In genomic region chr9:71624793-71625495, GRCm38 (mm10) we compare ENCODE assay signal across 9 mouse cellular contexts. TPM values are rescaled to one million over a fixed set of nuclear protein-coding genes. Genes with fewer than 3 reads are reported as not detected.
DNase-seq lines count a peak whose midpoint lies in the region; ATAC-seq and TF ChIP-seq lines count a peak whose summit lies in the region.
"Had no signal": no experiment of that assay in that cellular context is flagged by ENCODE, and none has a peak within 500 bp of the region (broad histone marks: within the 10 kb centered on the region; RNA-seq: fewer than 3 reads in every experiment).

No protein-coding gene starts in this region.

- H3K79me2 ChIP-seq in liver, adult 2 months (ENCODE audit: control insufficient read depth, insufficient read depth, low read length), result no peaks in the 10 kb centered on the region

- no peaks in the 10 kb centered on the region for H3K9me3 ChIP-seq in hindbrain, embryonic 11.5 days (ENCODE audit: control insufficient read depth, low read length)
- no peaks in the 10 kb centered on the region for H3K9me3 ChIP-seq in hindbrain, embryonic 16.5 days (ENCODE audit: control insufficient read depth, low read length)
- H3K9me3 ChIP-seq in intestine, embryonic 15.5 days, result no peaks in the 10 kb centered on the region

- TF ChIP-seq CTCF in cortical plate, adult 2 months (IDR thresholded peaks at IDR 0.05; ENCODE audit: extremely low read depth, insufficient read depth, low read length), result peak; percentile 43; the same call in 1 of the 2 replicates
- TF ChIP-seq CTCF in liver, adult 2 months (IDR thresholded peaks at IDR 0.05; ENCODE audit: low read depth, low read length), result peak; percentile 85

- no peak overlapping the region for H3K9ac ChIP-seq in hindbrain, embryonic 11.5 days (ENCODE audit: low read depth, low read length)
- no peak overlapping the region for H3K9ac ChIP-seq in hindbrain, embryonic 16.5 days (ENCODE audit: low read depth, low read length)
- H3K9ac ChIP-seq in intestine, embryonic 15.5 days, result no peak overlapping the region
- no peak overlapping the region for H3K9ac ChIP-seq in liver, adult 2 months (ENCODE audit: low read depth, low read length)

- TF ChIP-seq POLR2A in cortical plate, adult 2 months (IDR thresholded peaks at IDR 0.05; ENCODE audit: extremely low read depth, insufficient read depth, low read length), result no peak
- TF ChIP-seq POLR2A in liver, adult 2 months (IDR thresholded peaks at IDR 0.05; ENCODE audit: extremely low read depth, insufficient read depth, low read length), result no peak

- peak; percentile 75 for DNase-seq in hindbrain, embryonic 11.5 days (ENCODE audit: low spot score)
- DNase-seq in NIH3T3 (ENCODE audit: low read depth), result peak; percentile 60
- DNase-seq in liver, adult 2 months (ENCODE audit: extremely low read depth, low read depth, low spot score), result peak; percentile 82
- DNase-seq in right cerebral cortex, adult 2 months (ENCODE audit: low spot score in 2 of 2), result peak; percentile 62 to 65
- peak; percentile 58 for DNase-seq in urinary bladder, postnatal 25 days (ENCODE audit: low spot score)

- no peak overlapping the region for H3K4me2 ChIP-seq in hindbrain, embryonic 11.5 days (replicated peaks; ENCODE audit: low read depth, low read length)
- no peak overlapping the region for H3K4me2 ChIP-seq in hindbrain, embryonic 16.5 days (ENCODE audit: low read length)
- no peak overlapping the region for H3K4me2 ChIP-seq in intestine, embryonic 15.5 days (replicated peaks)

- H3K27ac ChIP-seq in hindbrain, embryonic 11.5 days (ENCODE audit: low read depth, low read length), result no peak overlapping the region
- no peak overlapping the region for H3K27ac ChIP-seq in hindbrain, embryonic 16.5 days (ENCODE audit: low read depth, low read length)
- no peak overlapping the region for H3K27ac ChIP-seq in cortical plate, adult 2 months (ENCODE audit: insufficient read depth, low read length)
- 0 out of 2 replicates have a peak overlapping the region, but pooled peaks have one; percentile 2 for H3K27ac ChIP-seq in intestine, embryonic 15.5 days
- peak overlapping the region; percentile 70 for H3K27ac ChIP-seq in liver, adult 2 months (replicated peaks; ENCODE audit: insufficient read depth, low read depth, low read length)

- no peaks in the 10 kb centered on the region for H3K4me1 ChIP-seq in hindbrain, embryonic 11.5 days (replicated peaks; ENCODE audit: control insufficient read depth, insufficient read depth, low read length)
- H3K4me1 ChIP-seq in hindbrain, embryonic 16.5 days (ENCODE audit: control insufficient read depth, insufficient read depth, low read depth, low read length), result no peaks in the 10 kb centered on the region
- no peaks in the 10 kb centered on the region for H3K4me1 ChIP-seq in cortical plate, adult 2 months (ENCODE audit: control insufficient read depth, insufficient read depth, low read length)
- H3K4me1 ChIP-seq in intestine, embryonic 15.5 days (replicated peaks), result 0 out of 2 replicates have a peak, but pooled peaks cover 8% of the 10 kb centered on the region
- peaks cover 5% of the 10 kb centered on the region for H3K4me1 ChIP-seq in liver, adult 2 months (ENCODE audit: control insufficient read depth, insufficient read depth, low read length)

- no peaks in the 10 kb centered on the region for H3K27me3 ChIP-seq in hindbrain, embryonic 11.5 days (ENCODE audit: control insufficient read depth, insufficient read depth, low read length)
- no peaks in the 10 kb centered on the region for H3K27me3 ChIP-seq in hindbrain, embryonic 16.5 days (replicated peaks; ENCODE audit: control insufficient read depth, insufficient read depth, low read length)
- H3K27me3 ChIP-seq in intestine, embryonic 15.5 days (replicated peaks), result no peaks in the 10 kb centered on the region
- no peaks in the 10 kb centered on the region for H3K27me3 ChIP-seq in liver, adult 2 months (ENCODE audit: control insufficient read depth, insufficient read depth, low read length)

- no peaks in the 10 kb centered on the region for H3K36me3 ChIP-seq in hindbrain, embryonic 11.5 days (ENCODE audit: control insufficient read depth, insufficient read depth, low read length)
- no peaks in the 10 kb centered on the region for H3K36me3 ChIP-seq in hindbrain, embryonic 16.5 days (ENCODE audit: control insufficient read depth, insufficient read depth, low read length)
- H3K36me3 ChIP-seq in intestine, embryonic 15.5 days, result no peaks in the 10 kb centered on the region
- peaks cover 12% of the 10 kb centered on the region; the same call in 1 of the 2 replicates for H3K36me3 ChIP-seq in liver, adult 2 months (ENCODE audit: control insufficient read depth, insufficient read depth, low read length)

- WGBS in hindbrain, embryonic 11.5 days, result 50% methylated on average over 10 of the region's 10 CpGs
- WGBS in hindbrain, embryonic 16.5 days, result 48% methylated on average over 10 of the region's 10 CpGs
- 40% methylated on average over 10 of the region's 10 CpGs for WGBS in intestine, embryonic 15.5 days
- WGBS in liver, adult 2 months, result 16% methylated on average over 10 of the region's 10 CpGs

- H3K4me3 ChIP-seq in hindbrain, embryonic 11.5 days (ENCODE audit: low read depth, low read length), result no peak overlapping the region
- H3K4me3 ChIP-seq in hindbrain, embryonic 16.5 days (ENCODE audit: low read length), result no peak overlapping the region
- no peak overlapping the region for H3K4me3 ChIP-seq in cortical plate, adult 2 months (ENCODE audit: insufficient read depth, low read length)
- no peak overlapping the region for H3K4me3 ChIP-seq in intestine, embryonic 15.5 days (replicated peaks)
- H3K4me3 ChIP-seq in liver, adult 2 months (ENCODE audit: insufficient read depth, low read depth, low read length), result no peak overlapping the region
- H3K4me3 ChIP-seq: erythroblast, embryonic 14.5 days had no signal

- no peak for ATAC-seq in hindbrain, embryonic 11.5 days (ENCODE audit: low FRiP score)
- ATAC-seq in hindbrain, embryonic 16.5 days, result no peak
- ATAC-seq in intestine, embryonic 15.5 days, result peak; percentile 32; the same call in 1 of the 2 replicates

RNA-seq across cellular contexts. Expression of gene Myzap, which starts 32.8 kb away (rescaled TPM):
- 5.3 and 6.4 TPM in 2 replicates for polyA plus RNA-seq in hindbrain, embryonic 11.5 days (2014; fragmentation: Nextera tagmentation; extraction: Ambion mirVana)
- 1.9 and 2.3 TPM in 2 replicates for polyA plus RNA-seq in hindbrain, embryonic 16.5 days (2015; fragmentation: Nextera tagmentation; extraction: Ambion mirVana)
- 1.0 and 1.3 TPM in 2 replicates for polyA plus RNA-seq in cortical plate, adult 2 months (2012; rRNA removed)
- 8.5 and 8.8 TPM in 2 replicates for polyA plus RNA-seq in intestine, embryonic 15.5 days (2015; fragmentation: Nextera tagmentation; extraction: Ambion mirVana)
- 1.5 TPM in 2 replicates for total RNA-seq in liver, adult 2 months (2014; rRNA removed)
- 0.25 and 0.51 TPM in 2 replicates for polyA plus RNA-seq in liver, adult 2 months (2012; rRNA removed)
- polyA plus RNA-seq: erythroblast, embryonic 14.5 days had no signal

Comparison
In these comparisons a context has a peak if more than half of its experiments do, and no peak if none do; other contexts are left out.
1. H3K27ac ChIP-seq: peak in intestine, embryonic 15.5 days (single experiment) and liver, adult 2 months (single experiment); none in hindbrain, embryonic 11.5 days (single experiment), hindbrain, embryonic 16.5 days (single experiment) and cortical plate, adult 2 months (single experiment).
2. Peak in every context shown above with its lines, with median percentiles within 50 percentile points of each other: DNase-seq.